Mouse (Mus musculus) C2C12 (cell line): ENCODE results near the gene Cdhr5.

ENCODE experiments used
- CTCF ChIP-seq: IDR thresholded peaks from one replicate; pipeline ENCODE4 v1.5.1; 2011; ENCODE audit not compliant: control insufficient read depth, insufficient read depth, insufficient read length
- FOSL1 ChIP-seq: IDR thresholded peaks from one replicate; pipeline ENCODE4 v1.8.0; 2011; ENCODE audit warnings: mild to moderate bottlenecking, low read length; ENCODE audit not compliant: poor library complexity, insufficient read depth, severe bottlenecking
- MAX ChIP-seq: IDR thresholded peaks from one replicate; pipeline ENCODE4 v1.6.1; 2011; ENCODE audit warnings: mild to moderate bottlenecking, control low read depth
- MYOD1 ChIP-seq: IDR thresholded peaks from one replicate; pipeline ENCODE4 v1.6.1; 2011; ENCODE audit warnings: low read depth; ENCODE audit not compliant: control insufficient read depth, insufficient read length
- MYOG ChIP-seq: IDR thresholded peaks from one replicate; pipeline ENCODE4 v1.6.1; 2011; ENCODE audit not compliant: control insufficient read depth, insufficient read length; ENCODE audit errors: extremely low read depth
- USF1 ChIP-seq: IDR thresholded peaks from one replicate; pipeline ENCODE4 v1.6.1; 2011; ENCODE audit warnings: low read depth, mild to moderate bottlenecking, control low read depth, moderate library complexity

DNA sequence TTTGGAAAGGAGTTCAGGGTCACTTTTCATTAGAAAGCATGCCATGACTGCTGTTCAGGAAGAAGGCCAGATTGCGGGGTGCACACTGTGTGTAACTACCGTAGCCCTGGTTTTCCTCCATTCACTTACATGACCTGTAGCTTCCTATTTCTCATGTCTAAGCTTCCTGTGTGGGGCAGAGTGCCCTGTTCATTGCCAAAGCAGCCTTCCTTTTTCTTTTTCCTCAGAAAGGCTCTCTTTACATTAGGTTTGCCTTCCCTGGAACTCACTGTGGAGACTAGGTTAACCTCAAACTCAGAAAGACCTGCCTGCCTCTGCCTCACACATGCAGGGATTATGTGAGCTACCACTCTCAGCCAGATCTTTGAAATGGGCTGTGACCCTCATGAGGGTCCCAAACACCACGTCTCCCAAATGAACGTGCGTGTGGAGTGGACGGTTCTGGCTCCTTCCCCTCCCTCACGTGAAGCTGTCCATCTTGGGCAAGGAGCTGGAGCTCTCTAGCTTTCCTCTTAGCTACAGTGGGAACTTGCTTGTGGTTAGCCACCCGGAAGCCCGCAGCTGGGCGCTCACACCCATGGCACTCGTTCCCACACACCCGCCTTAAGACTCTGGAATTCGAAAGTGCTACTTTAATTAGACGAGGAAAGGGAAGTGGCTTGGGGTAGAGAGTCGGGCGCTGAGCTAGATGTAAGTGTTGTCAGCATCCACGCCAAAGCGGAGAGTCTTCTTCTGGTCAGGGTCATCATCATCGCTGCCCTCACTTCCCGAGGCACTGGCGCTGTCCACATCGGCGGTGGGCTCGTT is 7.9 kb downstream of the Cdhr5 start:
- TF ChIP-seq USF1 (no peak), CTCF (no peak), MAX (no peak), MYOD1 (no peak), FOSL1 (no peak), MYOG (no peak)
